8 mouse cellular contexts compared by ENCODE assay signal in the genomic region with DNA sequence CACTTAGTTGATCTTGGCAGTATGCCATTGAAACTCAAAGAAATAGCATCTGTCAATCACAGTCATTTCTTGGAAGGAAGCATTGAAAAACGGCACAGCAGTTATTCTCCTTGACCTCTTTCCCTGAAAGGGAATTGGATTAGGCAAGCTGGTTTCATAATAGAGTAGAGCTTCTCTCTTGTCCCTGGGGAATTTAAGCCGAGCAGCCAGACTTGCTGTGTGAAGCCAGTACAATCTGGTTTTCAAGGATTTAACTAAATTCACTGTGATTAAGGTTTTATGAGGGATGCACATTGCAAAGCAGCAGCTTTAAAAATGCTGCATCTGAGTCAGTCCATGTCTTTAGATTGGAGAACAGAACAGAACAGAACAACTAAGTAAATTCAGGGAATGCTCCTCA. TPM values are rescaled to one million over a fixed set of nuclear protein-coding genes. Genes with fewer than 3 reads are reported as not detected.
DNase-seq lines count a peak whose midpoint lies in the region; ATAC-seq and TF ChIP-seq lines count a peak whose summit lies in the region.

No protein-coding gene starts in this region.

- no peaks in the 10 kb centered on the region for H3K27me3 ChIP-seq in forebrain, embryonic 11.5 days (ENCODE audit: control insufficient read depth, insufficient read depth, low read length)
- H3K27me3 ChIP-seq in intestine, postnatal 0 days (replicated peaks; ENCODE audit: control insufficient read depth, insufficient read depth, low read length) = no peaks in the 10 kb centered on the region

- intact Hi-C loops in gastrocnemius, adult 2 months (cut with DNase I) = no loop called here
- intact Hi-C loops in left cerebral cortex, adult 2 months (cut with DNase I) = loop anchor here (2.0 to 10.0 kb wide), 2 partner anchors 46 to 210 kb away; a partner anchor contains a TSS
- intact Hi-C loops in gastrocnemius, postnatal 14 days (cut with DNase I; ENCODE audit: low total_unique reads) = loop anchor here (5.0 kb wide), 2 partner anchors 52 to 107 kb away; no protein-coding TSS in a partner anchor

- no peaks in the 10 kb centered on the region for H3K9me3 ChIP-seq in forebrain, embryonic 11.5 days (ENCODE audit: control insufficient read depth, low read length)
- H3K9me3 ChIP-seq in intestine, postnatal 0 days (ENCODE audit: control insufficient read depth) = no peaks in the 10 kb centered on the region

- 5% methylated on average over 2 of the region's 2 CpGs for WGBS in forebrain, embryonic 11.5 days
- 27% methylated on average over 2 of the region's 2 CpGs for WGBS in intestine, postnatal 0 days

- peaks cover 6% of the 10 kb centered on the region; the same call in 1 of the 2 replicates for H3K4me1 ChIP-seq in forebrain, embryonic 11.5 days (replicated peaks; ENCODE audit: control insufficient read depth, insufficient read depth, low read length)
- no peaks in the 10 kb centered on the region for H3K4me1 ChIP-seq in intestine, postnatal 0 days (replicated peaks; ENCODE audit: control insufficient read depth, insufficient read depth, low read length)

- H3K27ac ChIP-seq in gastrocnemius, adult 2 months = 0 out of 2 replicates have a peak overlapping the region, but pooled peaks have one; percentile 9
- peak overlapping the region; percentile 79 for H3K27ac ChIP-seq in forebrain, embryonic 11.5 days (ENCODE audit: low read depth, low read length)
- H3K27ac ChIP-seq in left cerebral cortex, adult 2 months = peak overlapping the region; percentile 68
- H3K27ac ChIP-seq in intestine, postnatal 0 days (ENCODE audit: low read depth, low read length) = no peak overlapping the region

- peak; percentile 76 for ATAC-seq in forebrain, embryonic 11.5 days (replicated peaks; ENCODE audit: low FRiP score)
- ATAC-seq in intestine, postnatal 0 days = no peak

- H3K4me3 ChIP-seq in gastrocnemius, adult 2 months = no peak overlapping the region
- H3K4me3 ChIP-seq in forebrain, embryonic 11.5 days (ENCODE audit: low read depth, low read length) = no peak overlapping the region
- H3K4me3 ChIP-seq in left cerebral cortex, adult 2 months = no peak overlapping the region
- H3K4me3 ChIP-seq in intestine, postnatal 0 days (ENCODE audit: low read depth, low read length) = no peak overlapping the region

- peak; percentile 19 for DNase-seq in gastrocnemius, adult 2 months
- DNase-seq in gastrocnemius, postnatal 4 days (ENCODE audit: low spot score in 2 of 2) = no peak
- DNase-seq in adipocyte (ENCODE audit: low spot score) = peak; percentile 99
- DNase-seq in forebrain, embryonic 11.5 days (ENCODE audit: low spot score) = no peak
- DNase-seq in left cerebral cortex, adult 2 months (ENCODE audit: extremely low spot score in 1 of 2, low spot score in 2 of 2) = no peak
- no peak for DNase-seq in spleen, adult 12 weeks (ENCODE audit: low spot score)
- DNase-seq in gastrocnemius, postnatal 14 days = no peak

- no peaks in the 10 kb centered on the region for H3K36me3 ChIP-seq in forebrain, embryonic 11.5 days (ENCODE audit: control insufficient read depth, insufficient read depth, low read length)
- no peaks in the 10 kb centered on the region for H3K36me3 ChIP-seq in intestine, postnatal 0 days (ENCODE audit: control insufficient read depth, insufficient read depth)

- peak overlapping the region; percentile 14; the same call in 1 of the 2 replicates for H3K9ac ChIP-seq in forebrain, embryonic 11.5 days (ENCODE audit: low read length)
- no peak overlapping the region for H3K9ac ChIP-seq in intestine, postnatal 0 days (ENCODE audit: low read depth, low read length)

- H3K4me2 ChIP-seq in forebrain, embryonic 11.5 days (ENCODE audit: low read depth, low read length, severe bottlenecking) = peak overlapping the region; percentile 5; the same call in 1 of the 2 replicates
- no peak overlapping the region for H3K4me2 ChIP-seq in intestine, postnatal 0 days (replicated peaks; ENCODE audit: low read depth)

- TF ChIP-seq CTCF in gastrocnemius, adult 2 months (IDR thresholded peaks at IDR 0.05) = no peak
- TF ChIP-seq CTCF in left cerebral cortex, adult 2 months (IDR thresholded peaks at IDR 0.05) = no peak
- no peak for TF ChIP-seq CTCF in intestine, postnatal 0 days (IDR thresholded peaks at IDR 0.05; ENCODE audit: low read depth)

RNA-seq across cellular contexts. Expression of a gene that starts 46.8 kb away (rescaled TPM):
- 10 to 100 TPM; 14.7 to 20.3 TPM for total RNA-seq in gastrocnemius, adult 2 months (2021)
- 10 to 100 TPM; 15.2 to 18.4 TPM for total RNA-seq in gastrocnemius, postnatal 4 days (2021)
- polyA plus RNA-seq in forebrain, embryonic 11.5 days (2014; fragmentation: Nextera tagmentation; extraction: Ambion mirVana) = 16.7 and 19.1 TPM in 2 replicates
- 100 to 1,000 TPM; 137 to 141 TPM for total RNA-seq in left cerebral cortex, adult 2 months (2021)
- polyA plus RNA-seq in intestine, postnatal 0 days (2015; fragmentation: Nextera tagmentation; extraction: Ambion mirVana) = 74.7 and 83.6 TPM in 2 replicates
- total RNA-seq in gastrocnemius, postnatal 14 days (2021) = 10 to 100 TPM in 1 of 2 experiments, 1 to 10 TPM in 1; 9.5 to 10.9 TPM

Comparison
In these comparisons a context has a peak if more than half of its experiments do, and no peak if none do; other contexts are left out.
1. DNase-seq: peak in gastrocnemius, adult 2 months (single experiment) and adipocyte (single experiment); none in gastrocnemius, postnatal 4 days (0 of 2), forebrain, embryonic 11.5 days (single experiment), left cerebral cortex, adult 2 months (0 of 2), spleen, adult 12 weeks (single experiment) and gastrocnemius, postnatal 14 days (single experiment).
2. RNA of a gene that starts 46.8 kb away (total RNA-seq): 137 to 141 TPM in left cerebral cortex, adult 2 months; 14.7 to 20.3 TPM in gastrocnemius, adult 2 months, 15.2 to 18.4 TPM in gastrocnemius, postnatal 4 days and 9.5 to 10.9 TPM in gastrocnemius, postnatal 14 days; every median in the first group is over 4 times any median in the second.